In genomic region chr5:150466132-150466531, GRCm38 (mm10) we compare ENCODE assay signal across 8 mouse cellular contexts. TPM values are rescaled to one million over a fixed set of nuclear protein-coding genes. Genes with fewer than 3 reads are reported as not detected.
DNase-seq lines count a peak whose midpoint lies in the region; ATAC-seq and TF ChIP-seq lines count a peak whose summit lies in the region.

No protein-coding gene starts in this region.

- peak; percentile 94 to 95 for DNase-seq in adrenal gland, adult (ENCODE audit: inconsistent age in 2 of 2, low spot score in 1 of 2)
- DNase-seq in cerebellum, adult 2 months, result peak; percentile 77 to 90
- DNase-seq in gastrocnemius, postnatal 25 days, result peak; percentile 88
- peak; percentile 95 for DNase-seq in kidney, adult 2 months
- DNase-seq in limb, embryonic 14.5 days (ENCODE audit: low spot score), result peak; percentile 71
- peak; percentile 84 for DNase-seq in ovary, postnatal 36 days (ENCODE audit: low spot score)
- no peak for DNase-seq in retina, postnatal 1 day

- H3K4me3 ChIP-seq in cerebellum, adult 2 months (replicated peaks; ENCODE audit: insufficient read depth, low read depth, low read length), result no peak overlapping the region
- no peak overlapping the region for H3K4me3 ChIP-seq in kidney, adult 2 months (ENCODE audit: insufficient read depth, low read depth, low read length)
- H3K4me3 ChIP-seq in limb, embryonic 14.5 days (replicated peaks; ENCODE audit: low read length), result no peak overlapping the region

- no peak overlapping the region for H3K9ac ChIP-seq in limb, embryonic 14.5 days (ENCODE audit: low read depth, low read length, severe bottlenecking)

- H3K4me1 ChIP-seq in cerebellum, adult 2 months (ENCODE audit: control insufficient read depth, insufficient read depth, low read length), result peaks cover 8% of the 10 kb centered on the region; the same call in 1 of the 2 replicates
- peaks cover 3% of the 10 kb centered on the region; the same call in 1 of the 2 replicates for H3K4me1 ChIP-seq in kidney, adult 2 months (ENCODE audit: control insufficient read depth, insufficient read depth, low read length)
- H3K4me1 ChIP-seq in limb, embryonic 14.5 days (ENCODE audit: control insufficient read depth, insufficient read depth, low read length), result peaks cover 4% of the 10 kb centered on the region; the same call in 1 of the 2 replicates

- H3K27me3 ChIP-seq in cerebellum, adult 2 months (ENCODE audit: control insufficient read depth, insufficient read depth, low read length), result no peaks in the 10 kb centered on the region
- H3K27me3 ChIP-seq in kidney, adult 2 months (replicated peaks; ENCODE audit: control insufficient read depth, insufficient read depth, low read length), result no peaks in the 10 kb centered on the region
- H3K27me3 ChIP-seq in limb, embryonic 14.5 days (ENCODE audit: control insufficient read depth, insufficient read depth, low read length), result no peaks in the 10 kb centered on the region

- peak; percentile 57; the same call in 1 of the 2 replicates for ATAC-seq in limb, embryonic 14.5 days (ENCODE audit: low FRiP score, low read depth)
- no peak for ATAC-seq in inflammation-experienced regulatory T-cells, adult 6 months

- no peak overlapping the region for H3K4me2 ChIP-seq in limb, embryonic 14.5 days (replicated peaks; ENCODE audit: low read depth, low read length, severe bottlenecking)

- no peak for TF ChIP-seq CTCF in cerebellum, adult 2 months (IDR thresholded peaks at IDR 0.05; ENCODE audit: borderline replicate concordance, insufficient read depth, low read depth, low read length)
- TF ChIP-seq CTCF in kidney, adult 2 months (conservative IDR thresholded peaks at IDR 0.05; ENCODE audit: insufficient read depth, insufficient read length, low read depth, low read length), result no peak

- H3K9me3 ChIP-seq in limb, embryonic 14.5 days (ENCODE audit: control insufficient read depth, low read length), result no peaks in the 10 kb centered on the region

- no peak overlapping the region for H3K27ac ChIP-seq in cerebellum, adult 2 months (ENCODE audit: insufficient read depth, low read length)
- H3K27ac ChIP-seq in kidney, adult 2 months (ENCODE audit: insufficient read depth, low read depth, low read length), result peak overlapping the region; percentile 5; the same call in 1 of the 2 replicates
- no peak overlapping the region for H3K27ac ChIP-seq in limb, embryonic 14.5 days (replicated peaks; ENCODE audit: low read depth, low read length)

- H3K36me3 ChIP-seq in kidney, adult 2 months (ENCODE audit: control insufficient read depth, insufficient read depth, low read length), result no peaks in the 10 kb centered on the region
- H3K36me3 ChIP-seq in limb, embryonic 14.5 days (ENCODE audit: control insufficient read depth, insufficient read depth, low read length), result no peaks in the 10 kb centered on the region

- no peak for TF ChIP-seq POLR2A in cerebellum, adult 2 months (IDR thresholded peaks at IDR 0.05; ENCODE audit: borderline replicate concordance, insufficient read depth, low read length)
- no peak for TF ChIP-seq POLR2A in kidney, adult 2 months (IDR thresholded peaks at IDR 0.05; ENCODE audit: low read depth, low read length)
- TF ChIP-seq POLR2A in limb, embryonic 14.5 days (IDR thresholded peaks at IDR 0.05; ENCODE audit: borderline replicate concordance, extremely low read depth, insufficient read depth, insufficient read length), result no peak

- 38% methylated on average over 12 of the region's 12 CpGs for WGBS in cerebellum, adult 2 months
- WGBS in kidney, adult 2 months, result 35% methylated on average over 12 of the region's 12 CpGs
- 67% methylated on average over 12 of the region's 12 CpGs for WGBS in limb, embryonic 14.5 days

RNA-seq across cellular contexts. Expression of gene Zar1l, which starts 51.8 kb away (rescaled TPM):
- not detected in 2 replicates for polyA plus RNA-seq in cerebellum, adult 2 months (2012; rRNA removed)
- total RNA-seq in gastrocnemius, postnatal 25 days (2021), result not detected
- polyA plus RNA-seq in kidney, adult 2 months (2012; rRNA removed), result not detected in 2 replicates
- not detected in 2 replicates for polyA plus RNA-seq in limb, embryonic 14.5 days (2012; rRNA removed)
- not detected in 2 replicates for polyA plus RNA-seq in limb, embryonic 14.5 days (2014; fragmentation: Nextera tagmentation; extraction: Ambion mirVana)
- polyA plus RNA-seq in inflammation-experienced regulatory T-cells, adult 6 months (2017; shearing (Covaris generic)), result not detected

RNA-seq across cellular contexts. Expression of gene Brca2, which starts 56.3 kb away (rescaled TPM):
- 5.4 and 7.1 TPM in 2 replicates for polyA plus RNA-seq in cerebellum, adult 2 months (2012; rRNA removed)
- total RNA-seq in gastrocnemius, postnatal 25 days (2021), result 1 to 10 TPM in 1 of 2 experiments, under 1 TPM in 1; 0.77 to 1.3 TPM
- polyA plus RNA-seq in kidney, adult 2 months (2012; rRNA removed), result 2.2 and 2.5 TPM in 2 replicates
- polyA plus RNA-seq in limb, embryonic 14.5 days (2012; rRNA removed), result 20.6 and 25.9 TPM in 2 replicates
- 15.9 and 19.6 TPM in 2 replicates for polyA plus RNA-seq in limb, embryonic 14.5 days (2014; fragmentation: Nextera tagmentation; extraction: Ambion mirVana)
- polyA plus RNA-seq in inflammation-experienced regulatory T-cells, adult 6 months (2017; shearing (Covaris generic)), result 1 to 10 TPM; 7.1 to 9.2 (median 8.4) TPM
